Mouse (Mus musculus) cerebellum, postnatal 25 days (tissue): ENCODE results near the gene Rcn2.

ENCODE experiments used
- DNase-seq, 2 experiments: peaks; one replicate each; pipeline ENCODE4 v3.0.0; 2021; ENCODE audit warnings: mixed read lengths in 2 of 2

Gene Rcn2

GRCm38 (mm10) chr9:56097584-56098298 lies 56.1 kb downstream of the Rcn2 start:
- no peak for DNase-seq

DNA sequence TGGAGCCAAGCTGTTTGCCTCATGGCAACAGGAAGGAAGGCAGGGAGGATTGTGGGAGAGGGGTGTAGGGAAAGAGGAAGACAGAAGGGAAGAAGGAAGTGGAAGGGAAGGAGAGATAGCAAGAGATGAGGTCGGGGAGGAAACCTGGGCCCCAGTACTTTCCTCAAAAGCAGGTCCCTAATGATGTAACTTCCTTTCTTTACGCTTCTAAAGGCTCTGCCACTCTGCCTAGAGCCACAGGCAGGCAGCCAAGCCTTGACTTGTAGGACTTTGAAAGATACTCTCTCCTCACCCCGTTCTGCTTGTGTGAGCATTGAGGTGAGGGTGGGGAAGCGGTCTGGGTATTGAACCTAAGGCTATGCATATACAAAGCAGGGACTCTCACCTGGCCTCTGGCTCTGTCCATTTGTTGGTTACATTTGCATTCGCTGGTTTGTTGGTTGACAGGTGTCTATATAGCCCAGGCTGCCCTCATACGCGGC lies 58.4 kb downstream of the Rcn2 start:
- no peak for DNase-seq

- no peak for DNase-seq
Measured at GRCm38 (mm10) chr9:56101022-56101421, 59.4 kb downstream of the Rcn2 start.

DNA sequence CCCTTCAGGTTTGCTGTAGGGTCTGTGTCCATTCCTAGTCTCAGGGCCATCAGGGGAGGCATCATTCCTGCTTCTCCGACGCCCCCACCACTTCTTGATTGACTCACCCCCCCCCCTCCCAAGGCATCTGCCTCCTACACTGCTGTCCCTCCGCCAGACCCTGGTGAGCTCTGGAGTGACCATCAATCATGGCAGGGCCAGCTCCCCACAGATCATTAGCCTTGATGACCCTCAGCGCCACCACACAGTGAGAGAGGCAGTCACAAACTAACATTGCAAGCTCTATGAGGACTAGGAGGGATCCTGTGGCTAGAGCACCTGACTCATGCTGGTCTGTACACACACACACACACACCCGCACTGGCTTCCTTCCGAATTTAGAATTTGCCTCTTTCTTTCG lies 63.3 kb downstream of the Rcn2 start:
- no peak for DNase-seq

DNA sequence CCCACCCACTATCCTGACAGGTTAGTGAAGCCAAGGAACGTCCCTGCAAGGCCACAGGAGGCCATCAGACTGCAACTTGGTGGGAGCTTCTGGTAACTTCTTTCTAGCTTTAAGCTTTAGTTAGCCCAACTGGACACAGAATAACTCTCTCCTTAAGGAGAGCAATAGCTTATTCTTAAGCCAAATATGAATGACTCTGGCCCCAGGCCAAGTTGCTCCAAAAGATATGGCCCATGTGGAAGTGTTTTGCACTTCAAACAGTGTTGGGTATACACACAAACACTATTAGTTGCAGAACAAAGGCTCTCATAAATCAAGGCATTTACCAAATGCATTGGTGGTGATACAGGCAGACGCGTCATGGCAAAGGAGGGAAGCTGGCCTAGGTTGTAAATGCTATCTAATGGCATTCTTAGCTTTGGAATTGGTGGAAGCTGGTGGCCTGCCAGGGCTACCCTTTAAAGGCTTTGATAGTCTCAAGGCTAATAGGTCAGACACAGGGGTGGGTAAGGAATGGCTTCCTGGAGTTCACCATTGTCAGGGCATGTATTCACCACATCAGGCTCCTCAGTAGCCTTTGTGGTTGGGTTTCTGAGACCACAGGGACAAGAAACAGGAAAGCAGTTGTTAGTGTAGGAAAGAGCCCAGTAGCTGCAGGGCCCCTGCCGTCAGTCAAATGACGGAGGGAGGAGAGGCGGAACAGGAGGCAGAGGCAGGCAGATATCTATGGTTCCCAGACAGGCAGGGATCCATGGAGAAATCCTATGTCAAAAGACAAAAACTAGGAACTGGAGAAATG lies 64.8 kb downstream of the Rcn2 start:
- no peak for DNase-seq

- DNase-seq = no peak
Measured at GRCm38 (mm10) chr9:56107527-56107926, 65.9 kb downstream of the Rcn2 start.

DNA sequence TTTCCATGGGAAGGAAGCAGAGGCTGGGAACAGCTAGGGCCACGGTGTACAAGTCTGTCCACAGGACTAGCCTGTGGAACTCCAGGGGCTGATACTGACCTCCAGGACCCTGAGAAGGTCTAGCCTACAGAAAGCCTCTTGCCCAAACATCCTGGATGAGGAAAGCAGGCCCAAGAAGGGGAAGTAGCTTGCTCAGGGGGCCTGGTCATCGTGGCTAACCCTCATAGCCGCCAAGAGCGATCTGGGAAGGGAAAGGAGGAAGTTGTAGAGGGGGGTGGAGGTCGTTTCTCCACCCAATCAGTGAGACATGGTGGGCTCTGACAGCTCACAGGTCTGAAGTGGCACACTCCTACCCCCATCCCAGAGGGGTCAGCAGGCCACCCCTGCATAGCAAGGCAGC lies 66.5 kb downstream of the Rcn2 start:
- DNase-seq = no peak
